In genomic region chr6:26490321-26490720, GRCm38 (mm10) we compare ENCODE assay signal across 23 mouse cellular contexts.
DNase-seq lines count a peak whose midpoint lies in the region; ATAC-seq and TF ChIP-seq lines count a peak whose summit lies in the region.
"Had no signal": no experiment of that assay in that cellular context is flagged by ENCODE, and none has a peak within 500 bp of the region (broad histone marks: within the 10 kb centered on the region; RNA-seq: fewer than 3 reads in every experiment).

No protein-coding gene starts in this region.

- H3K9ac ChIP-seq in forebrain, embryonic 14.5 days (ENCODE audit: low read length), result no peak overlapping the region
- no peak overlapping the region for H3K9ac ChIP-seq in forebrain, embryonic 11.5 days (ENCODE audit: low read length)
- no peak overlapping the region for H3K9ac ChIP-seq in liver, adult 2 months (ENCODE audit: low read depth, low read length)
- H3K9ac ChIP-seq in intestine, embryonic 16.5 days (ENCODE audit: low read depth, low read length), result no peak overlapping the region

- H3K4me2 ChIP-seq in forebrain, embryonic 14.5 days (ENCODE audit: low read length), result no peak overlapping the region
- H3K4me2 ChIP-seq in forebrain, embryonic 11.5 days (ENCODE audit: low read depth, low read length, severe bottlenecking), result no peak overlapping the region
- H3K4me2 ChIP-seq in intestine, embryonic 16.5 days (ENCODE audit: low read depth, low read length), result no peak overlapping the region

- WGBS in forebrain, embryonic 14.5 days, result 72% methylated on average over 1 of the region's 1 CpGs
- 76% methylated on average over 1 of the region's 1 CpGs for WGBS in forebrain, embryonic 11.5 days
- WGBS in liver, adult 2 months, result 9% methylated on average over 1 of the region's 1 CpGs
- 44% methylated on average over 1 of the region's 1 CpGs for WGBS in intestine, embryonic 16.5 days

- no peaks in the 10 kb centered on the region for H3K4me1 ChIP-seq in forebrain, embryonic 14.5 days (ENCODE audit: control insufficient read depth, insufficient read depth, low read length)
- no peaks in the 10 kb centered on the region for H3K4me1 ChIP-seq in forebrain, embryonic 11.5 days (replicated peaks; ENCODE audit: control insufficient read depth, insufficient read depth, low read length)
- peaks cover 5% of the 10 kb centered on the region; the same call in 1 of the 2 replicates for H3K4me1 ChIP-seq in liver, adult 2 months (ENCODE audit: control insufficient read depth, insufficient read depth, low read length)
- H3K4me1 ChIP-seq in intestine, embryonic 16.5 days (ENCODE audit: control insufficient read depth, insufficient read depth, low read length), result no peaks in the 10 kb centered on the region

- TF ChIP-seq POLR2A in liver, adult 2 months (IDR thresholded peaks at IDR 0.05; ENCODE audit: extremely low read depth, insufficient read depth, low read length), result no peak
- no peak for TF ChIP-seq POLR2A in brain, embryonic 14.5 days (IDR thresholded peaks at IDR 0.05; ENCODE audit: borderline replicate concordance, extremely low read depth, insufficient read depth, insufficient read length, poor library complexity, severe bottlenecking)

- H3K27ac ChIP-seq in forebrain, embryonic 14.5 days (ENCODE audit: low read depth, low read length), result no peak overlapping the region
- H3K27ac ChIP-seq in forebrain, embryonic 11.5 days (ENCODE audit: low read depth, low read length), result no peak overlapping the region
- no peak overlapping the region for H3K27ac ChIP-seq in liver, adult 2 months (replicated peaks; ENCODE audit: insufficient read depth, low read depth, low read length)
- no peak overlapping the region for H3K27ac ChIP-seq in intestine, embryonic 16.5 days (ENCODE audit: low read length)

- no peak for ATAC-seq in forebrain, embryonic 14.5 days
- ATAC-seq in forebrain, embryonic 11.5 days (replicated peaks; ENCODE audit: low FRiP score), result no peak
- ATAC-seq in intestine, embryonic 16.5 days, result no peak
- ATAC-seq: activated CD4-positive, CD25-positive, alpha-beta regulatory T cell, adult 4 months; CD4-positive, CD25-positive, alpha-beta regulatory T cell, adult 4 months; Patski had no signal

- TF ChIP-seq CTCF in liver, adult 2 months (IDR thresholded peaks at IDR 0.05; ENCODE audit: low read depth, low read length), result no peak
- no peak for TF ChIP-seq CTCF in brain, embryonic 14.5 days (IDR thresholded peaks at IDR 0.05; ENCODE audit: borderline replicate concordance, extremely low read depth, insufficient read depth, insufficient read length)

- H3K4me3 ChIP-seq in forebrain, embryonic 14.5 days (ENCODE audit: low read depth, low read length), result no peak overlapping the region
- H3K4me3 ChIP-seq in forebrain, embryonic 11.5 days (ENCODE audit: low read depth, low read length), result no peak overlapping the region
- H3K4me3 ChIP-seq in liver, adult 2 months (ENCODE audit: insufficient read depth, low read depth, low read length), result no peak overlapping the region
- no peak overlapping the region for H3K4me3 ChIP-seq in intestine, embryonic 16.5 days (ENCODE audit: low read length)

- H3K9me3 ChIP-seq in forebrain, embryonic 14.5 days (replicated peaks; ENCODE audit: control insufficient read depth, low read length), result no peaks in the 10 kb centered on the region
- H3K9me3 ChIP-seq in forebrain, embryonic 11.5 days (ENCODE audit: control insufficient read depth, low read length), result no peaks in the 10 kb centered on the region
- H3K9me3 ChIP-seq in intestine, embryonic 16.5 days (ENCODE audit: control insufficient read depth, low read length), result no peaks in the 10 kb centered on the region
- H3K9me3 ChIP-seq: G1E had no signal

- DNase-seq in forebrain, embryonic 14.5 days (ENCODE audit: low spot score), result peak; percentile 2
- DNase-seq in forebrain, embryonic 11.5 days (ENCODE audit: low spot score), result no peak
- peak; percentile 14 for DNase-seq in kidney, adult 9 months
- DNase-seq in kidney, postnatal 14 days, result no peak
- DNase-seq in liver, adult 2 months (ENCODE audit: extremely low read depth, low read depth, low spot score), result peak; percentile 94
- DNase-seq in liver, result no peak
- peak; percentile 19 for DNase-seq in brain, embryonic 14.5 days (ENCODE audit: low read depth)
- DNase-seq: adrenal gland, adult 2 months; adrenal gland, adult 8-10 months; adrenal gland, postnatal 10 days; adrenal gland, postnatal 14 days; adrenal gland, postnatal 25 days; adrenal gland, postnatal 36 days; B cell, adult 2 months; cerebellum, adult 11 months; cerebellum, adult 11-12 months; cerebellum, adult 18-20 months had no signal

- no peaks in the 10 kb centered on the region for H3K27me3 ChIP-seq in forebrain, embryonic 14.5 days (replicated peaks; ENCODE audit: control insufficient read depth, insufficient read depth, low read length)
- H3K27me3 ChIP-seq in forebrain, embryonic 11.5 days (ENCODE audit: control insufficient read depth, insufficient read depth, low read length), result no peaks in the 10 kb centered on the region
- H3K27me3 ChIP-seq in liver, adult 2 months (ENCODE audit: control insufficient read depth, insufficient read depth, low read length), result no peaks in the 10 kb centered on the region
- H3K27me3 ChIP-seq in intestine, embryonic 16.5 days (replicated peaks; ENCODE audit: control insufficient read depth, insufficient read depth, low read length), result no peaks in the 10 kb centered on the region
- H3K27me3 ChIP-seq: CH12.LX, Patski had no signal

- no peaks in the 10 kb centered on the region for H3K79me2 ChIP-seq in liver, adult 2 months (ENCODE audit: control insufficient read depth, insufficient read depth, low read length)

- no peaks in the 10 kb centered on the region for H3K36me3 ChIP-seq in forebrain, embryonic 14.5 days (ENCODE audit: control insufficient read depth, insufficient read depth, low read length)
- no peaks in the 10 kb centered on the region for H3K36me3 ChIP-seq in forebrain, embryonic 11.5 days (ENCODE audit: control insufficient read depth, insufficient read depth, low read length)
- H3K36me3 ChIP-seq in liver, adult 2 months (ENCODE audit: control insufficient read depth, insufficient read depth, low read length), result no peaks in the 10 kb centered on the region
- no peaks in the 10 kb centered on the region for H3K36me3 ChIP-seq in intestine, embryonic 16.5 days (ENCODE audit: control insufficient read depth, insufficient read depth, low read length)
- H3K36me3 ChIP-seq: G1E had no signal

Comparison
In these comparisons a context has a peak if more than half of its experiments do, and no peak if none do; other contexts are left out.
1. DNase-seq: peak in forebrain, embryonic 14.5 days (single experiment), kidney, adult 9 months (single experiment), liver, adult 2 months (single experiment) and brain, embryonic 14.5 days (single experiment); none in forebrain, embryonic 11.5 days (single experiment), kidney, postnatal 14 days (single experiment) and liver (single experiment).